Mouse (Mus musculus): Measurements from ENCODE around the gene Patl2.

DNA sequence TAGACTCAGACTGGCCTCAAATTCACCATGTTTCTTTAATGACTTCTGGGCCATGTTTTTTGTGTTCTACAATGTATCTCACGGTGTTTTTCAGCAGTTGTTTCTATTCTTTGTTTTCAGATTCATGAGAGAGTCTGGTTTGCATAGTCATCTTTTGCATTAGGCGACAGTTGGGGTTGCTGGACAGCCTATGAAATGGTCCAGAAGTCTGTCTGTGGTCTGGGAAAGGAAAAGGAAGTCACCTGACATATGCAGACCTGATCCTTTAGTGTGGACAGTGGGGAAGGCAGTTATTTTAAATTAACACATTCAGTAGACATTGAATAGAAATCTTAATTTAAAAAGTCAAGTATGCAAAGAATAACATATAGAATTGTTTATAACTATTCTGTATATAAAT is 23.5 kb downstream of the Patl2 start:
- TF ChIP-seq CTCF (IDR thresholded peaks at IDR 0.05; ENCODE audit: low read depth, low read length) = no peak
- TF ChIP-seq TAL1 (conservative IDR thresholded peaks at IDR 0.05; ENCODE audit: low read depth, low read length) = no peak

Measured in G1E (cell line).